Mouse (Mus musculus) intestine, postnatal 0 days (tissue): Measurements from ENCODE around the gene Rab7b. TPM values are rescaled to one million over a fixed set of nuclear protein-coding genes. Genes with fewer than 3 reads are reported as not detected.

Experiments
- ATAC-seq: fragments of 200-750 bp; cut with Nextera tagmentation; 2 replicates; pipeline ENCODE4 v1.8.0; 2017; ENCODE audit warnings: mild to moderate bottlenecking, moderate TSS enrichment, moderate library complexity
- H3K27ac ChIP-seq: fragments of 300-500 bp; sonication (generic); 2 replicates; pipeline ENCODE4 v1.5.1; 2014; ENCODE audit warnings: mild to moderate bottlenecking, low read depth, low read length, moderate library complexity
- H3K27me3 ChIP-seq: fragments of 300-500 bp; sonication (generic); replicated peaks from 2 replicates; pipeline ENCODE4 v1.6.1; 2014; ENCODE audit warnings: low read length, mixed read lengths; ENCODE audit not compliant: control insufficient read depth, insufficient read depth
- H3K36me3 ChIP-seq: fragments of 300-500 bp; sonication (generic); 2 replicates; pipeline ENCODE4 v1.6.1; 2014; ENCODE audit warnings: mild to moderate bottlenecking, moderate library complexity; ENCODE audit not compliant: control insufficient read depth, insufficient read depth
- H3K4me1 ChIP-seq: fragments of 300-500 bp; sonication (generic); replicated peaks from 2 replicates; pipeline ENCODE4 v1.6.1; 2014; ENCODE audit warnings: antibody characterized with exemption, low read length, mixed read lengths; ENCODE audit not compliant: control insufficient read depth, insufficient read depth
- H3K4me2 ChIP-seq: fragments of 300-500 bp; sonication (generic); replicated peaks from 2 replicates; pipeline ENCODE4 v1.6.1; 2014; ENCODE audit warnings: low read depth, mild to moderate bottlenecking, moderate library complexity
- H3K4me3 ChIP-seq: fragments of 300-500 bp; sonication (generic); 2 replicates; pipeline ENCODE4 v1.5.1; 2014; ENCODE audit warnings: low read depth, low read length
- H3K9ac ChIP-seq: fragments of 300-500 bp; sonication (generic); 2 replicates; pipeline ENCODE4 v1.6.1; 2014; ENCODE audit warnings: mild to moderate bottlenecking, low read depth, low read length
- H3K9me3 ChIP-seq: fragments of 300-500 bp; sonication (generic); 2 replicates; pipeline ENCODE4 v1.6.1; 2016; ENCODE audit warnings: mixed run types; ENCODE audit not compliant: control insufficient read depth
- CTCF ChIP-seq: sonication (generic); IDR thresholded peaks from 2 replicates; pipeline ENCODE4 v1.5.1; 2016; ENCODE audit warnings: low read depth, mild to moderate bottlenecking, control low read depth, antibody characterized with exemption, moderate library complexity
- WGBS: fragments of 180-500 bp; shearing (Covaris S2); extraction: QIAGEN DNeasy Blood & Tissue Kit; methylation state at CpG from one replicate; pipeline ENCODE4 v1.1.7; 2014; 5-methylcytosine and 5-hydroxymethylcytosine counted together
- polyA plus RNA-seq: library from polyadenylated mRNA; unstranded; fragments of >200 nt; fragmentation: Nextera tagmentation; extraction: Ambion mirVana; gene quantifications from 2 replicates; pipeline ENCODE4 v1.2.1, GENCODE M21; 2015

The Rab7b gene
- polyA plus RNA-seq, 1 experiment from 2014 or later: 3.3 TPM

DNA sequence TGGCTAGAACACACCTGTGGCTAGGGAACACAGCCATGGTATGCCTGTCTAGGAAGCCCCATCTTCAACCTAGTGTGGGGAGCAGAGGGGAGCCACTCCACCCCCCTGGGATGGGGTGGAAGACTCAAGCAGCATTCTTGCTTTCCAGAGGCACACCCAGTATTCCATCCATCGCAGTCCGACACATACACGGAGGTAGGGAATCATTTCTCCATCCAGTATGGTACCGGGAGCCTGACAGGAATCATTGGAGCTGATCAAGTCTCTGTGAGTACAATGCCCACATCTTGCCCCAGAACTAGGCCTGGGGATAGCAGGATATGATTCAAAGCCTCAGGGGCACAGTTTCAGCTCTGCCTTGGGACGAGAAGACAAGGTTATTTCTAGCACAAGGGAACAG is 24.4 kb upstream of the Rab7b start:
- Histone ChIP-seq H3K4me2 (no peak overlapping the region), H3K4me1 (no peaks in the 10 kb centered on the region), H3K4me3 (no peak overlapping the region), H3K9ac (no peak overlapping the region), H3K27ac (no peak overlapping the region), H3K36me3 (no peaks in the 10 kb centered on the region), H3K9me3 (no peaks in the 10 kb centered on the region), H3K27me3 (no peaks in the 10 kb centered on the region)
- ATAC-seq: no peak
- WGBS: 90% methylated on average over 5 of the region's 5 CpGs
- TF ChIP-seq CTCF: no peak

DNA sequence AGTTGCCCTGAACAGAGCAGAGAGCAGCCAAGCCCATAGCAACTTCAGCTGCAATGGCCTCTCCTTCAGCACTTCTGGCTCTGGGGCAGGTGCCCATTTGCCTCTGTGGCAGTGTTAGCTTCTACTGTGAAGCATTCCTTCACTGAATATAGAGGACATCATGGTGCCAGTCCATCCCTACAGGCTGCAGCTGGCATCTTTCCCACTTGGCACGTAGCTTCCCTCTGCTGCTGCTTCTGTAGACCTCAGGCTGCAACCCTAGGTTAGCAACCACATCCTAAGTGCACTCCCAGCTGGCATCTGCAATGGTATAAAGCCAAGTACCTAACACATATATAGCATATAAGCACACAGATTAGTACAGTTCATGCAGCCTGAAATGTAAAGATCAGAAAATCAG is 22.6 kb upstream of the Rab7b start:
- TF ChIP-seq CTCF: no peak
- H3K4me1 ChIP-seq: no peaks in the 10 kb centered on the region
- no peaks in the 10 kb centered on the region for H3K36me3 ChIP-seq
- no peak overlapping the region for H3K9ac ChIP-seq
- ATAC-seq: no peak
- no peak overlapping the region for H3K4me3 ChIP-seq
- no peak overlapping the region for H3K27ac ChIP-seq
- H3K9me3 ChIP-seq: no peaks in the 10 kb centered on the region
- H3K4me2 ChIP-seq: no peak overlapping the region
- WGBS: 77% methylated on average over 1 of the region's 1 CpGs
- H3K27me3 ChIP-seq: no peaks in the 10 kb centered on the region

DNA sequence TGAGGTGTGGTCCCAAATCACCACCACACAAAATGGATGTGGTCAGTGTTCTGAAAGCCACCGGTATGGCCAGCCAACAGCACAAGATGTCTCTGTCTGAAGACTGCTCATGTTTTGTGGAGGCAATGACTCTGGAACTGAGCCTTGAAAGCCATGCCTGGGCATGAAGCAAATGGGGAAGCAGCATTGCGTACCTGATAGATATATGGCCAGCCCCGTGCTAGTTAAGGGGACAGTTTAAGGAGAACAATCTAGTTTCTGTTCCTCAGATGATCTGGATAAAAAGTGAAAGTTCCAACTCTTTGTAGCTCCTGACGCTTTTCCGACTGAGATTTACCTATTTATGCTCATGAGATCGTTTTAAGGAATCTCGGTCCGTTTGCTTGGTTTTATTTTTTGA is 17.4 kb upstream of the Rab7b start:
- Histone ChIP-seq H3K27ac (no peak overlapping the region), H3K9ac (no peak overlapping the region), H3K27me3 (no peaks in the 10 kb centered on the region), H3K4me2 (no peak overlapping the region), H3K4me1 (no peaks in the 10 kb centered on the region), H3K36me3 (no peaks in the 10 kb centered on the region), H3K4me3 (no peak overlapping the region), H3K9me3 (no peaks in the 10 kb centered on the region)
- ATAC-seq: no peak
- no peak for TF ChIP-seq CTCF
- WGBS: 87% methylated on average over 8 of the region's 8 CpGs

DNA sequence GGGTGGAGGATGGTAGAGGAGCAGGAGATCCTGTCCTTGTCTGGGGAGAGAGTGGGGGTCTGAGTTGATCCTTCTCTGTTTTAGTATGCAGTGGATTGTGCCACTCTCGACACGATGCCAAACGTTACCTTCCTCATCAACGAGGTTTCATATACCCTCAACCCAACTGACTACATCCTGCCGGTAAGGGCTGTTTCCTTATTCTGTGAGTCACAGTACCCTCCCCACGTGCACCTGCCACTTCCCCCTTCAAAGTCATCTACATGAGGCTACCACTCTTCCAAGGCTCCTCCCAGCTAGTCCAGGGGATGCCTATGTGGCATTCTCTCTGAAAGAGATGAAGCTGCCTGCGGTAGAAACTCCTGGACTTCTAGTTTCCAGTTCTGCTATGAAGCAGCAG is 16.1 kb upstream of the Rab7b start:
- ATAC-seq: no peak
- TF ChIP-seq CTCF: no peak
- 83% methylated on average over 7 of the region's 7 CpGs for WGBS
- Histone ChIP-seq H3K9me3 (no peaks in the 10 kb centered on the region), H3K36me3 (no peaks in the 10 kb centered on the region), H3K27ac (no peak overlapping the region), H3K9ac (no peak overlapping the region), H3K4me1 (no peaks in the 10 kb centered on the region), H3K4me3 (no peak overlapping the region), H3K27me3 (no peaks in the 10 kb centered on the region), H3K4me2 (no peak overlapping the region)

DNA sequence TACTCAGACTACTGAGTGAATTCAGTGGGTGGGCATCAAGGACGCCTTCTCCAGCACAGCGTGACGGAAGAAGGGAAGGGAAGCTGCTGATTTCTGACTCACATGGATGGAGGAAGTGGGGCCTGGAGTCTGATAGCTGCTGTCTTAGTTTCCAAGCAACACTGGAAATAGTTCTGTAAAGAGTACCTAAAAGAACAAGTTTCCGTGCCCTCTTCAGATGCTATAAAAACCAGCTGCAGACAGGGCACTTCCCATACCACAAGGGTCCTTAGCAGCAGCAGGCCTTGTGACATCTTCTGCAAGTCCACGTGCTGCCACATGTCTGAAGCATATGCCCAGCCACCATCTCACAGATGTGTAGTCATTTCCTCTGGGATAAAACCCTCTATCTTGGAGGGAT is 8.9 kb upstream of the Rab7b start:
- H3K9ac ChIP-seq: no peak overlapping the region
- no peaks in the 10 kb centered on the region for H3K36me3 ChIP-seq
- no peaks in the 10 kb centered on the region for H3K9me3 ChIP-seq
- TF ChIP-seq CTCF: no peak
- no peak overlapping the region for H3K4me2 ChIP-seq
- no peak overlapping the region for H3K27ac ChIP-seq
- H3K27me3 ChIP-seq: no peaks in the 10 kb centered on the region
- H3K4me1 ChIP-seq: no peaks in the 10 kb centered on the region
- no peak overlapping the region for H3K4me3 ChIP-seq
- 85% methylated on average over 5 of the region's 5 CpGs for WGBS
- no peak for ATAC-seq

DNA sequence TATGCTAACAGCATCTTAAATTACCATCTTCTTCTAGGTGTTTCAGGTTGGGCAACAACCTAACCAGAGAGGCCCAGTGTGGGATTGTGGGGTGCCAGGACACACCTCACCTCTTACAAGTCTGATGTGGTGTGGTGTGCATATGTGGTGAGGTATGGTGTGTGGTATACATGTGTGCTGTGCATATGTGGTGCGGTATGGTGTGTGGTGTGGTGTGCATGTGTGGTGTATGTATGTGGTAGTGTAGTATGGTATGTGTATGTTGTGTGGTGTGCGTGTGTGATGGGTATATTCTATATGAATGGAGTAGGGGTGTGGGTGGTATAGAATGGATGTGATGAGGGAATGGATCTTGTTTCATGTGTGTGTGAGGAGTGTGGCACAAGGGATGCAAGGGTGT is 756 bp upstream of the Rab7b start:
- ATAC-seq: no peak
- no peaks in the 10 kb centered on the region for H3K9me3 ChIP-seq

DNA sequence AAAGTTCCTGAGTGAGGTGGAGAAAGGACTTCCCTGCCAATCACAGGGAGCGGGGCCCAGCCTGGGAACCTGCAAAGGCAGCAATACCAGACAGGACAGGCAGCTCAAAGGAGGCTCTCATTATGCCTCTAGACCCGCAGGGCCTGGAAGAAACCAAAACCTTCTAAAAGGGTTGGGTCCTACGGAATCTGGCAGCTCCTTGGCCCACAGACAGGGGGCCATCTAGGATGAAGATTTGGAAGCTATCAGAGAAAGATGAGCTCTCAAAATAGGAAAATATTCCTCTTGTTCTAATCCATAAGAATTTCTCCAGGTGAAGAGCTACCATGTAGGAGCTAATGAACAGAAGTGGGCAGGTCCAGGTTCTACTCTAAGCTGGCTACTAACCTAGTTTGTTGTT is 521 bp downstream of the Rab7b start:
- H3K4me3 ChIP-seq: no peak overlapping the region
- 76% methylated on average over 3 of the region's 3 CpGs for WGBS
- TF ChIP-seq CTCF: no peak
- H3K9ac ChIP-seq: no peak overlapping the region
- ATAC-seq: no peak
- no peak overlapping the region for H3K27ac ChIP-seq
- H3K4me2 ChIP-seq: no peak overlapping the region
- H3K4me1 ChIP-seq: no peaks in the 10 kb centered on the region
- no peaks in the 10 kb centered on the region for H3K36me3 ChIP-seq
- H3K27me3 ChIP-seq: no peaks in the 10 kb centered on the region
- H3K9me3 ChIP-seq: no peaks in the 10 kb centered on the region

More for the DNA sequence above, 756 bp upstream of the Rab7b start:
- Histone ChIP-seq H3K36me3 (no peaks in the 10 kb centered on the region), H3K27ac (no peak overlapping the region), H3K9ac (no peak overlapping the region), H3K4me2 (no peak overlapping the region), H3K27me3 (no peaks in the 10 kb centered on the region), H3K4me1 (no peaks in the 10 kb centered on the region), H3K4me3 (no peak overlapping the region)
- 98% methylated on average over 2 of the region's 2 CpGs for WGBS
- no peak for TF ChIP-seq CTCF
